Mouse (Mus musculus): ENCODE measurements around the gene Pcgf3.

Gene Pcgf3

GRCm38 (mm10) chr5:108554041-108554440 lies 93.0 kb downstream of the Pcgf3 start:
- no peak for ATAC-seq (ENCODE audit: low TSS enrichment)
